Mouse (Mus musculus) thymus, postnatal 10 days (tissue): ENCODE results near the gene 2410131K14Rik.

Source experiments
- DNase-seq, 2 experiments: peaks; one replicate each; pipeline ENCODE4 v3.0.0; 2021; ENCODE audit warnings: low spot score in 2 of 2

2410131K14Rik gene

DNA sequence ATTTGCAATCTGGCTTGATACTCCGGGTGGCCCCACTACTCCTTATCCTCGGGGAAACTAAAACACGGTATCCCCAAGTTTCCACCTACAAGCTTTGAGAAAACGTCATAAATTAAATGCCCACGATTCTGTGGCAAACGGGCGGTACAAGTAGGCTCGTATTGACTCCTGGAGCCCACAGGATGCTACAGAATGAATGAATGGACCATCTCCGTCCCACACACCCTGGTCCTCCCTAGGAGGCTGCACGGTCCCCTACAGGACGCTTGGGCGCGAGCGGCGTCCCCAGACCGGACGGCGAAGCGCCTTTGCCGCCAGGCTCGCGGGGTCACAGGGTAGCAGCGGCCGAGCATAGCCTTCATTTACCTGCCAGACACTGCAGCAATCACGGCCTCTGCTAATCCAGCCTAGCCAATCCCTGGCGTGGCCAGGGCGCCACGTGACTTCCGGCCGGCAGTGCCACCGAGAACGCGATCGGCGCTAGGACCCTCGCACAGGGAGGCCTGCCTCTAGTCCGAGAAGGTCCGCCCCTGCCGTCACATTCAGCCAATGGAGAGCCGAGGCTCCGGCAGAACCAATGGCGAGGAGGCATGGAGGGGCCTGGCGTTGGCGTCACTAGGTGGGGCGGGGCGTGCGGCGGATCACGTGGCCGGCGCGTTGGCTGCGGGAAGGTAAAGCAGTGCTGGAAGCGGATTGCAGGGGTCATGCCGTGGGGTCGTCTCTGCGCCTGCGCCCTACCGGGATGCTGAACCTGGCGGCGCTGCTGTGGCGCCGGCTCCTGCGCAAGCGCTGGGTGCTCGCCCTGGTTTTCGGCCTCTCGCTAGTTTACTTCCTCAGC is at the start of gene 2410131K14Rik, which contains the start of gene Rnft2:
TSS of gene 2410131K14Rik (plus strand) at position 622 of the 838 bp plus-strand sequence.
TSS of gene Rnft2 (minus strand) at position 511 of the 838 bp plus-strand sequence.
- DNase-seq: peak; percentile 99 to 100

DNA sequence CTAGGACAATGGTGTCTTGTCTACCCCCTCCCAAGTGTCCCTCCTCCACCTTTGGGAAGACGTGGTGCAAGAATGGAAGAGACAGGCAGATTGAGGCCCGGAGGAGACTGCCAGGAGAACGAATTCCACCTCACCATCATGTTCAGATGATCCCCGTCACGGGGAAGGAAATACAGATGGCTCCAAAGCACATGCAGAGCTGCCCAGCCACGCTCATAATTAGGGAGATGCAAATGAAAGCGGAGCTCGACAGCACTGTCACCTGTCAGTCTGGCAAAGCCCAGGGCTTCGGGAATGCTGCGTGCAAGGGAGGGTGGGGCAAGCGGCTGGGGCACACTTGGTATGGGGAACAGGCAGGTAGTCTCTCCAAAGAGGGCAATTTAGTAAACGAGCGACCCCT is 47.6 kb upstream of the 2410131K14Rik start:
- no peak for DNase-seq

DNA sequence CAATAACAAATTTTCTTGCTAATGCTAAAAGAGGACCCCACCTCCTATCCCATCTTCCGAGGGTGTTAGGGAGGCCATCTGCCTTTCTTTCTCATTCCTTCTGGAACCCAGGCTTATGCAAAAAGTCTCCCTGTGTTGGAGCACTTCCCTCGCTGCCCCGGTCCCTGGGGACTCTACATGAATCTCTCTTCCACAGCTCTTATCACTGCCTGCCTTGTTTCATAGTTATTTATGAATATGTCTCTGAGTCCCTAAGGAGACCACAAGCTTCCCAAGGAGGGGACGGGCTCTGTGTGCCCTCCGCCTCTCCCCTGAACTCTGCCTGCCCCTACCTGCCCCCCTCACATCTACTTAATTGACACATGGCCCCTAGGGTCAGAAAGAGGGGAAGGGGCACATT is 45.4 kb upstream of the 2410131K14Rik start:
- no peak for DNase-seq

DNA sequence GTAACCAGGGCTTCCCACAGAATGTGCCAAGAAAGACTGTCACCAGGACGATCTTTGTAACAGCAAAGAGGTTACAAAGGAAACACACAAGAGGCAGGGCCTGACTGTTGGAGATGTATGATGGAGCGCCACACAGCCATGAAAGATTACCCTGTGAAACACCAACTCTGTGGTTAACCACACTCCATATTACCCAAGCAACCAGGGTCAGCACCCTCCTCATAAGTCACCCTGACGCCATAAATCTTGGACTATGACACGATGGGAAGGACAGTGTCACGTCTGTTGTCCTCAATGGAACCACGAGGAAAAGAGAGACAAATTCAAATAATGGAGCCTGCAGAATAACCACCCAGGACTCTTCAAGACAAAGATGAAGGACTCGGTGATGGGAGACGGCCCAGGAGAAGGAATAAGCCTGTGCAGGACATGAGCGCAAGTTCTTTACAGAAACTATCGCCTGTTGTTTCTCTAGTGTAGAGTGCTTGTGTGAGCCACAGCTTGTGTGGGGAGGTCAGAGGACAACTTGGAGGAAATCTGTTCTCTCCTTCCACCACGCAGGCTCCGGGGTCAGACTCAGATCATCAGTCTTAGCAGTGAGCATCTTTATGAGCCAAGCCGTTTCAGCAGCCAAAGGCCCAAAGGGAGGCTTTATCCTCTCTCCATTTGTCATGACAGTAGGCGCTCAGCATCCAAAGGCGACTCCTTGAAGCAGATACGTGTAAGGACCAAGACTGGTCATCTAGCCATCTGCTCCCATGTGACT is 40.2 kb upstream of the 2410131K14Rik start:
- no peak for DNase-seq

DNA sequence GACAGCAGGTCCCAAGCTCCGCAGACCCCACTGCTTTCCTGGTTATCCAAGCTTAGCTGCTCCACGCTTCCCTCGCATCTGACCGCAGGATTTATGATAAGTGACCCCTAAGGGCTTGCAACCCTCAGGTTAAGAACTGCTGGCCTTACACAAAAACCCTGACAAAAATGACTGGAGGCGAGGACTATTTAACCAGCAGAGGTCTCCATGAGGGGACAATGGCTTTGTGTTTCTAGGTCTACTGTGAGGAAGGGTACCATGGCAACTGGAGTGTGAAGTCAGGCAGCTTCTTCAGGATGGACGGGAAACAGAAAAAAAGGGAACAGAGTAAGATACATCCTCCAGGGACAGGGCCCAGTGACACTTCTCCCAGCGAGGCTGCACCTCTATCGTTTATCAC is 39.2 kb upstream of the 2410131K14Rik start:
- DNase-seq: no peak

DNA sequence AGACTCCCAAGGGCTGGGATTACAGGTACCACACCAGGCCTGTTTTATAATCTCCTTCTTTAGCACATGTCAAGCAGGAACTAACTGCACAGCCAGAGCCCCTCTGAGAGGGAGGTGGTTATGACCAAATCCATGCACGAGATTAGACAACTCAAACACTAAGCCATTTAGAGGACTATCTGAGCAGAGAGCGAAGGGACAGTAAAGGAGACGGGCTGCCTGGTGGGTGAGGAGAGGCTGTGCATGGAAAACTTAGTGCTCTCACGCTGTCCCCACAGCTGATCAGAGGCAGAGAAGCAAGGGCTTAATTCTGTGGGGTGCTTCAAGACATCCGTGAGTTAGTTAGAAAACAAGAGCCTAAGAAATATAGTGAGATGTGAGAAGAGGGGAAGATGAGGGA is 31.0 kb upstream of the 2410131K14Rik start:
- DNase-seq: no peak

DNA sequence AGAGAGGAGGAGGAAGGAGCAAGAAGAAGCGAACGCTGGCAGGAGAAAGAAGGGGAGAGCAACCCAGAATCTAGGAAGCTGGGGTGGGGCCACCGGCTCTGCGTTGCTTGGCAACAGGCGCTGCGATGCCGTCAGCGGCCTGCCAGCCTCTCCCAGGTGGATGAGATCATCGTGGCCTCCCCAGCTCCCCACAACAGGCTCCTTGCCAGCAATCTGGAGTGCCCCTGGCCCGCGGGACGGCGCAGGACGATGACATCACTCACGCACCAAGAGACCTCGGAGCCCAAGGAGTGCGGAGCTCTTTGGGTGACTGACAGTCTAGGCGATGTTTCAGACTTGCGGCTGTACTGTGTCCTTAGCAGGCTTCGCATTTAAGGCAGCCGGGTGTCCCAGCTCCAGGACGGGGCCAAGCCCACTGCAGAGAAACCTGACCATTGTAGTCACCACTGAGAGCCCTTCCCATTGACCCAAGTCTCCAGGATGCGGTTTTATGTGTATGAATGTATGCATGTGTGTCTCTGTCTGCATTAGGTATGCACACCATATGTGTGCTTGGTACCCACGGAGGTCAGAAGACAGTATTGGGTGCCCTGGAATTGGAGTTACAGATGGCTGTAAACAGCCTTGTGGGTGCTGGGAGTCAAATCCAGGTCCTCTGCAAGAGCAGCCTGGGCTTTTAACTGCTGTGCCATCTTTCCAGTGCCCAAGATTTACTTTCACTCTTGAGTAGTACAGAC is 30.4 kb upstream of the 2410131K14Rik start:
- DNase-seq: no peak

DNA sequence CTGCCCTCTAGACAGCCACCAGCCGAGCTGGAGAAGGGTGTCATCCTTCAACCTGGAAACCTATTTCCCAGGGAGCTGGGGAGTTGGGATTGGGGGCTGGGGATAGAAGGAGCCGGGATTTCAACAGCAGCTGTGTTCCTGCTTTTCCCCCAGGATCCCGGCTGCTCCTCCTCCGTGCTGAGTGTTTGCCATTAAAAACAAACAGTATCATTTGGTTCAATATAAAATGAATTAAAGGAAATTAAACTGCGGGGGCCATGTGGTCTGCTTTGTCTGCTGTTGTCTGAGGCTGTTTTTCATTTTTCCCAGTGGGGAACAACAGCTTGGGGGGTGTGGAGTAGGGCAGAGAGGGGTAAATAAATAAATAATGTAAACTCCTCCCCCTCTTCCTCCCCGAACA is 27.6 kb upstream of the 2410131K14Rik start:
- no peak for DNase-seq

DNA sequence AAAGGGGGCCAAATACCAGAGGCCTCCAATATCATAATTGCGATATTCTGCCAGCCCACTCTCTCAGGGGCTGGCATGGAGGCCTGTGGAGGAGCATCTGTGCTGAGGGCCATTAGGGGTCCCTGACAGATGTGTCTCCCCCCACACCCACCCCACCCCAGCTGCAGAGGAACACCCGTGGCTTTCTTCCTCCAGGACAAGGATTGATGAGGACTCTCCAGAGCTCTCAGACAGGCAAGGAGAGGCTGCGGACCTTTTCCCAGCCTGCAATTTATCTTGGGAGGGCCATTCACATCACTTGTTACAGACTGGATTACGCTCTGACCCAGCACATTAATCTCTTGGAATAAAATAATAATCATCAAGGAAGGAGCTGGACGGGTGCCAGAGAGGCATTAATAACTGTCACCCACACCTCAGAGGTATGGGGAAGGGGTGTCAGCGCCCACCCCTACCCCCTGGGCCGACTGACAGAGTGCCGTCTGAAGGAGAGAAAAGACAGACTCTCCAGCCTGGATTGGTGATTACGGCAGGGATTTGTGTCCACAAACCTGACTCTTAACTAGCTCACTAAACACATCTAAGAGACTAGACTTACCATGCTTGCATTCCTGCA is 21.8 kb upstream of the 2410131K14Rik start:
- no peak for DNase-seq

DNA sequence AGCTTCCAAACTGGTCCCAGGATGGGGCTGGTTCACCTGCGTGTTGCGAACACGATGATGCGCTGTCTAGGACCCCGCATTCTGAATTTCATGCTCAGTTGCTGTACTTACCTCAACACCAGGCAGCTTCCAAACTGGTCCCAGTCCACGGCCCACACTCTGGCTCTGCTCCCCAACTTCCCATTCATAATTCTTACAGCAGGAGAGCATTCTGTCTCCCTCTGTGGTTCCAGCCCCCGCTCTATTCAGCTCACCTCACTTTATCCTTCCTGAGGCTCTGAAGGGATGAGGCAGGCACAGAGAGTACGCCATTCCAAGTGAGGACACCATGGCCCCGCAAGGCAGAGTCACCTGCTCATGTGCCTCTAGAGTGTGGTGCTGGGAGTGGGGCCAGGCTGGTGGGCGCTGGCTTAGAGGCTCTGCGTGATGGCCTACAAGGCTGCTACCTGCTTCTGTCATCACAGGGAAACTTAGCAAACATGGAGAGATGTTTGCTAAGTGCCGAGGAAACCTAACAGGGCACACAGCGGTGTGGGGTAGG is 14.9 kb upstream of the 2410131K14Rik start:
- no peak for DNase-seq

DNA sequence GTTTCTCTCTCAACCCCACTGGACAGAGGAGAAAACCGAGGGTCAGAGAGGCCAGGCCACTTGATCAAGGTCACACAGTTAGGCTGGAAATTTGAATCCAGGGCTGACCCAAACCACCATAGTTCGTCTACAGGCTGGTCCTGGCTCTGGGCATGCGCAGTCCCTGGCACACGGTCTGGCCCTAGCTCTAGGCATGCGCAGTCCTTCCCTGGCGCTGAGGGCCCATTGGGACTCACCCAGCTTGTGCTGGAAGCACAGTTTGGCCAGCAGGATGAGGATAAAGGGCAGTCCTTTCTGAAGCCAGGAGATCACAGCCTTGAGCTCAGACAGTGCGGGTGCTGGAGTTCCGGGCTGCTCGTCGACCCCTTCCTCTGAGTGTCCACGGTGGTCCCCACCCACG is 8.1 kb upstream of the 2410131K14Rik start:
- DNase-seq: no peak

DNA sequence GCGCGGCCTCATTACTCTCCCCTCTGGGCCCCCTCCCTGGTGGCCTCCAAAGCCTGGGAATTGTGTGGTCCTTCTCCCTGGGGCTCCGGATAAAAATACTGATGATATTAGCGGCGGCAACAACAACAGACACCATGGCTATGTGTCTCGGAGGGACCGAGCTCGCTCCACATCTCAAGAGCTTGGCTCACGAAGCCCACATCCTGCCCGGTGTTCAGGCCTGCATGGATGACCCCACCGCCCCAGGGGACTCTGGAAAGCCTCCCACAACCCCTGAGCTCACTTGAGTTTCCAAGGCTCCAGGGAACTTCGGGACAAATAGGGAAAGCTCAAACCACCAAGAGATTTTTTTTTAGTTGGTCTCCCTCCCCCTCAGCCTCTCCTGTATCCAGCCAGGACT is 5.4 kb upstream of the 2410131K14Rik start:
- DNase-seq: no peak

DNA sequence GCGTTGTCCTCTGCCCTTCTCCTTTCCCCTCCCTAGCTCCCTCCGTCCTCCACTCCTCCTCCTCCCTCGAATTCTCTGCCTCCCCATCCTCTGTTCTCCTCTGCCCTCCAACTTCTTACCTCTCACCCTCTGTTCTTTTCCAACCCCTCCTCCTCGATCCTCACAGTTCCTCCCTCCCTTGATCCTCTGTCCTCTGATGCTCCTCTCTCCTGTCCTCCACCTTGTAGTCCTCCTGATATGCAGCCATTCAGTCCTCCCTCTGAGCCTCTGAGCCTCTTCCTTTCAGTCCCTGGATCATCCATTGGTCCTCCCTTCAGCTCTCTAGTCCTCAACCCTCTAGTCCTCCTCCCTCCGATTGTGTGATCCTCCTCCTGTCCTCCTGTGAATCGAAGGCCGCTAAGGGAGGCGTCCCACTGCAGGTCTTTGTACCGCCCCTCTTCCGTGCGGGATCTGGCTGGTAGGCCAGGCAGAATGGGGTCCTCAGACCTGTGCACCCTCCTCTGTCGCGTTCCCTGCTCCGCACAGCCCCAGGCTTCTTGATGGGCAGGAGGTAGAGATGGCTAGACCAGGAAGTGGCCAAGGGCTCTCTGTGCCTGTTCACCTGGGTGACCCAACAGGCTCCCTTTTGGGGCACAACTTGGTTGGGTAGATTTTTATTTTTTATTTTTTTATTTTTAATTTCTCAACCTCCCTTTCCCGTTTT is 730 bp downstream of the 2410131K14Rik start:
- peak; percentile 10 to 19 for DNase-seq

DNA sequence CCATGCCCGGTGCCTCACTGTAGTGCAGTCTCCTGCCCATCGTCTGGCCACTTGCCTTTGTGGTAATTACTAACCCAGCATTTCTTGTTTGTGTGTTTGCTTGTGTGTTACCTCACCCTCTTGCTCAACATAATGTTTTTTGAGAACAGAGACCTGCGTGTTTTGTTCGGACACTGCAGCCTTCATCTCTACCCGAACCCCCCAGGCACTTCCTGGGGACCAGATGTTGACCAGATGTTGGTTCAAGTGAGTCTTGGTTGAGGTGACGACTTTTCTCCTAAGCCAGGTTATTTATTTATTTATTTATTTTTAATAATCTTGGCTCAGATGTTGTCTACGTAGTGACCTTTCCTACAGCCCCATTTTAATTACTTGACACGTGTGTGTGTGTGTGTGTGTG is 2.4 kb downstream of the 2410131K14Rik start:
- no peak for DNase-seq

DNA sequence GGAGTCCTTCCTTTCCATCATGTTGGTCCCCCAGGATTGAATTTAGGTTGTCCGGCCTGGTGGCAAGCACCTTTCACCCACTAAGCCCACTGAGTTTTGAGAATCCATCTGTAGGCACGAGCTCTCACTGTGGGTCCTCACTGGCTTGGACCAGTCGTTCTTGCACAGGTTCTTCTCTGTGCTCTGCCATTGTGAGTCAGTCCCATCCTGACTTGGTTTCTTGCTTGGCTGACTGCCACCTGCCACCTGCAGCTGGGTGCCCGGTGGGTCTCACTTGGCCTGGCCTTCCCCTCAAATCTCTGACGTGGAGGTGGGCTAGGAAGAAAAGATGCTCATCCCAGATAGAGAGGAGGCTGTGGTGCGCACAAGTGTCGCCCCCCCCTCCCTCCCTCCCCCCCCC is 6.0 kb downstream of the 2410131K14Rik start:
- no peak for DNase-seq

DNA sequence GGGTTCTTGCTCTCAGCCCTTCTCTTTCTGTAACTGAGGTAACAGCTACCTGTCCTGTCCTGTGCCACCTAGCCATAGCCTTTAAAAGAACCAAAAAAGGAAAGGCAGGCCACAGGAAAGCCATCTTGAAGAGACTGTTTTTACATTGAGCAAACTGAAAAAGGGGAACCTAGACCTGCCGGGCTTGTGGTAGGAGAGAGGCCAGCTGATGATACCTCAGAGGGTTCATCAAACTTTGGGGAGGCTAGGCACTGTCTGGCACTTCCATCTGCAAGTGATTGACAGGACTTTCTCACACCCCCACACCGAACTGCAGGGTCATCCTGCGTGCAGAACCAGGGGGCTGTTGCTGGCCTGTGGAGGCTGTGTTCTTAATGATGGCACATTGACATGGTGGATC is 8.5 kb downstream of the 2410131K14Rik start:
- DNase-seq: no peak

DNA sequence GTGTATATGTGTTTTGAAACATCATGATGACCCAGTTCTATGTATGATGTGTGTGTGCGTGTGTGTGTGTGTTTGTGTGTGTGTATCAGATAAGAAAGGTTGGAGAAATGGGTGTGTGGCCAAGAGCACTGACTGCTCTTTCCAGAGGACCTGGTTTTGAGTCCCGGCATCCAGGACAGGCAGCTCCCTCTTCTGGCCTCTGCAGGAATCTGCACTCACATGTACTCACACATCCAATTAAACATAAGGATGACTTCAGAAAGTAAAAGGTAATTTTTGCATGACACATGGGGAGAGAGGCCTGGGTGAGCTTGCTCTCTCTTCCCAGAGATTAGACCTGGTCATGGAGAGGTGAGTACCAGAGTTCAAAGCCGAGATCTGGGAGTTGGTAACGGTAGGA is 12.0 kb downstream of the 2410131K14Rik start:
- no peak for DNase-seq

DNA sequence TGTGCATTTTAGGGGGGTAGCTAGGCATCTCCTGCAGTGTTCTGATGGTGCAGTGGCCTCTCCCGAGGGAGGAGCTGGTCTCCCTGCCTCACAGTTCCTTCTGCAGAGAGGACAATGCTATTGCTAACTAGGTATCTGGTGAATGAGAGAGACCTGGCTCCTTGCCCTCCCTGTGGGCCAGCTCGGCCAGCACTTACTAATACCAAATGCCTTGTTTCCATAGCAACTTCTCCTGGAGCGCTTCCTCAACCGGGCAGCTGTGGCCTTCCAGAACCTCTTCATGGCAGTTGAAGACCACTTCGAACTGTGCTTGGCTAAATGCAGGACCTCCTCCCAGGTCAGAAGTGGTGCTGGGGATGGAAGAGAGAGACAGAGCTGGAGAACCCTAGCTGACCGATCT is 14.1 kb downstream of the 2410131K14Rik start:
- no peak for DNase-seq

DNA sequence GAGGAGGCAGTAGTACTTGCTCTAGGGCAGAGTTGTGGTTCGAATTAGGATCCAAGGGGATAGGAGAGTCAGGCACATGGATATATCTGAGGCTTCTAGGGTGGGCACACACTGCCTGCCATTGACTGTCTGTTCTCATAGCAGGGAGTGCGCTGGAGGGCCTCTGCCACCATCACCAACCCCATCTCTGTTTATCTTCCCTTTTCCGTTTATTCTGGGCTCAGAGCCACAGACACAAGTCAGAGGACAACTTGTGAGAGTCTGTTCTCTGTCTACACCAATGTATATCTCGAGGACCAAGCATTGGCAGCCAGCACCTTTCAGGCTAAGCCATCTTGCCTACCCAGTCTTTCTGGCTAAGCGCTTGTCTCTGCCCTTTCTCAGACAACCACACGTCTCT is 14.6 kb downstream of the 2410131K14Rik start:
- DNase-seq: no peak

DNA sequence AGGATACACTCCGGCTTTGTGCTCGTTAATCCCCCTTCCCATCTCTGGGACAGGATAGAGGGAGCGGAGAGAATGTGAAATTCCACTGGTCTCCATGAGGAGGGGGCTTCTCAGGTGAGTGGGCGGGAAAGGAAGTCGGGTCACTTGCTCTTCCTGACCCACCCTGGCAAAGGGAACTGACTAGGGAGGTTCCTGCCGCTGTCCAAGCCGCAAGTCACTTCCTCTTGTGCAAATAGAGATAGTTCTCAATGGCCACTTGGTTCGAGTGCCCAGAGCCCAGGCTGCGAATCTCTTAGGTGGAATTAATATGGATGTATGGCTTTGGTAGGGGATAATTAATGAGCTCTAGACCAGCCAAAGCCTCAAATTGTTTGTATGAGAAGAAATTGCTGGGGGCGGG is 15.0 kb downstream of the 2410131K14Rik start:
- DNase-seq: no peak

DNA sequence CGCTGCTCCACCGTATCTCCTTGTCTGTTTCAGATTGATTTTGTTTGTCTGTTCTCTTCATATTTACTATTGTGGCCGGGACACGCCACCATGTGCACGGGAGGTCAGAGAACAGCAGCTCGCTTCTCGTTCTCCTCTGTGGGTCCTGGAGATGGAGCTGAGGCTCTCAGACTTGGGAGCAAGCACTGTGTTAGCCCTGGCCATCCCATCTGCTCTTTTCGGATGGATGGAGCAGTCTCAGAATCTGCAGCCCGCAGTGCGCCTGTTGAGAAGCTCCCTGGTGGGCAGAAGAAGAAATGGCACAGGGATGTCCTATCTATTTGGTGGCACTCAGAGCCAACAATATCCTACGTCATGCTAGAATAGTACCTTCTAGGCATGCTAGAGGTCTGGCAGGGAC is 15.6 kb downstream of the 2410131K14Rik start:
- no peak for DNase-seq
